Mouse (Mus musculus) midbrain, postnatal 0 days (tissue): ENCODE data around the gene Med21. TPM values are rescaled to one million over a fixed set of nuclear protein-coding genes. Genes with fewer than 3 reads are reported as not detected.
A peak's percentile ranks its signal among the peaks of the same experiment; 100 is the strongest.

ENCODE experiments used
- ATAC-seq: fragments of 200-750 bp; cut with Nextera tagmentation; 2 replicates; pipeline ENCODE4 v1.8.0; 2017; ENCODE audit warnings: moderate number of reproducible peaks, mild to moderate bottlenecking, moderate TSS enrichment, moderate library complexity; ENCODE audit not compliant: low FRiP score
- DNase-seq: peaks from one replicate; pipeline ENCODE4 v3.0.0-alpha.2; 2015; ENCODE audit warnings: low spot score
- H3K27ac ChIP-seq: fragments of 300-500 bp; sonication (generic); 2 replicates; pipeline ENCODE4 v1.5.1; 2014; ENCODE audit warnings: low read depth, mild to moderate bottlenecking, low read length, mixed read lengths
- H3K27me3 ChIP-seq: fragments of 300-500 bp; sonication (generic); 2 replicates; pipeline ENCODE4 v1.6.1; 2014; ENCODE audit warnings: low read length, control low read depth, mixed read lengths; ENCODE audit not compliant: insufficient read depth
- H3K36me3 ChIP-seq: fragments of 300-500 bp; sonication (generic); 2 replicates; pipeline ENCODE4 v1.6.1; 2014; ENCODE audit warnings: low read length, control low read depth, mixed read lengths; ENCODE audit not compliant: insufficient read depth
- H3K4me1 ChIP-seq: fragments of 300-500 bp; sonication (generic); 2 replicates; pipeline ENCODE4 v1.6.1; 2014; ENCODE audit warnings: mild to moderate bottlenecking, control low read depth, antibody characterized with exemption, low read length, mixed read lengths; ENCODE audit not compliant: insufficient read depth
- H3K4me2 ChIP-seq: fragments of 300-500 bp; sonication (generic); 2 replicates; pipeline ENCODE4 v1.6.1; 2014; ENCODE audit warnings: low read depth, mild to moderate bottlenecking, low read length, mixed read lengths; ENCODE audit not compliant: poor library complexity, severe bottlenecking
- H3K4me3 ChIP-seq: fragments of 300-500 bp; sonication (generic); 2 replicates; pipeline ENCODE4 v1.5.1; 2014; ENCODE audit warnings: low read depth, mild to moderate bottlenecking, low read length, moderate library complexity
- H3K9ac ChIP-seq: fragments of 300-500 bp; sonication (generic); replicated peaks from 2 replicates; pipeline ENCODE4 v1.6.1; 2014; ENCODE audit warnings: mild to moderate bottlenecking, low read length, moderate library complexity, mixed read lengths; ENCODE audit not compliant: poor library complexity, severe bottlenecking
- H3K9me3 ChIP-seq: fragments of 300-500 bp; sonication (generic); 2 replicates; pipeline ENCODE4 v1.6.1; 2016; ENCODE audit warnings: low read length, control low read depth
- CTCF ChIP-seq: IDR thresholded peaks from 2 replicates; pipeline ENCODE4 v1.5.1; 2016; ENCODE audit warnings: antibody characterized with exemption, mild to moderate bottlenecking
- WGBS: fragments of 180-500 bp; shearing (Covaris S2); extraction: QIAGEN DNeasy Blood & Tissue Kit; methylation state at CpG from one replicate; pipeline ENCODE4 v1.1.7; 2014; 5-methylcytosine and 5-hydroxymethylcytosine counted together
- polyA plus RNA-seq: library from polyadenylated mRNA; unstranded; fragments of >200 nt; fragmentation: Nextera tagmentation; extraction: Ambion mirVana; gene quantifications from 2 replicates; pipeline ENCODE4 v1.2.1, GENCODE M21; 2015
- total RNA-seq: library from RNA; depleted of rRNA; stranded (reverse); fragments of >200 nt; gene quantifications from 2 replicates; pipeline ENCODE4 v1.2.3, GENCODE M21; 2014; rRNA removed

Med21 gene
- total RNA-seq (34.6 and 50.9 TPM in 2 replicates), polyA plus RNA-seq (101 and 106 TPM in 2 replicates)

- Histone ChIP-seq H3K4me2 (peak within 1 kb of the TSS; percentile 84), H3K27ac (peak within 1 kb of the TSS; percentile 79), H3K27me3 (no peaks in the 10 kb centered on the region), H3K9me3 (no peaks in the 10 kb centered on the region), H3K4me3 (peak within 1 kb of the TSS; percentile 83), H3K9ac (peak within 1 kb of the TSS; percentile 81), H3K4me1 (no peaks in the 10 kb centered on the region; the same call in 1 of the 2 replicates), H3K36me3 (no peaks in the 10 kb centered on the region)
- ATAC-seq = peak; percentile 98
- peak; percentile 62 for TF ChIP-seq CTCF
- WGBS = under 1% methylated on average over 60 of the region's 60 CpGs
- DNase-seq = peak; percentile 99
These were observed at the start of gene Med21, which contains the start of gene Tm7sf3 for GRCm38 (mm10) chr6:146642276-146643183. Med21 (plus strand) TSS chr6:146642547. Tm7sf3 (minus strand) TSS chr6:146642824.

GRCm38 (mm10) chr6:146602601-146603000 is 39.7 kb upstream of the Med21 start:
- no peak for ATAC-seq
- Histone ChIP-seq H3K27ac (no peak overlapping the region), H3K27me3 (no peaks in the 10 kb centered on the region), H3K9me3 (no peaks in the 10 kb centered on the region), H3K4me2 (no peak overlapping the region), H3K9ac (no peak overlapping the region), H3K4me3 (no peak overlapping the region), H3K4me1 (no peaks in the 10 kb centered on the region), H3K36me3 (peaks cover 48% of the 10 kb centered on the region)
- no peak for TF ChIP-seq CTCF
- WGBS = 87% methylated on average over 4 of the region's 4 CpGs
- no peak for DNase-seq

GRCm38 (mm10) chr6:146603651-146604050 is 38.7 kb upstream of the Med21 start:
- ATAC-seq (no peak), DNase-seq (peak; percentile 7)
- TF ChIP-seq CTCF = no peak
- 81% methylated on average over 10 of the region's 10 CpGs for WGBS
- no peak overlapping the region for H3K9ac ChIP-seq
- H3K4me1 ChIP-seq = no peaks in the 10 kb centered on the region
- no peaks in the 10 kb centered on the region for H3K9me3 ChIP-seq
- H3K27ac ChIP-seq = no peak overlapping the region
- no peak overlapping the region for H3K4me2 ChIP-seq
- H3K4me3 ChIP-seq = no peak overlapping the region
- no peaks in the 10 kb centered on the region for H3K27me3 ChIP-seq
- H3K36me3 ChIP-seq = peaks cover 57% of the 10 kb centered on the region

- WGBS = 90% methylated on average over 6 of the region's 6 CpGs
These were observed 31.0 kb upstream of the Med21 start for GRCm38 (mm10) chr6:146611385-146611784.

GRCm38 (mm10) chr6:146611897-146612296 is 30.4 kb upstream of the Med21 start:
- no peak for TF ChIP-seq CTCF
- H3K27ac ChIP-seq = no peak overlapping the region
- ATAC-seq (no peak), DNase-seq (no peak)
- no peaks in the 10 kb centered on the region for H3K4me1 ChIP-seq
- no peak overlapping the region for H3K9ac ChIP-seq
- H3K4me3 ChIP-seq = no peak overlapping the region
- H3K4me2 ChIP-seq = no peak overlapping the region
- no peaks in the 10 kb centered on the region for H3K27me3 ChIP-seq
- peaks cover 65% of the 10 kb centered on the region for H3K36me3 ChIP-seq
- no peaks in the 10 kb centered on the region for H3K9me3 ChIP-seq
- 95% methylated on average over 7 of the region's 7 CpGs for WGBS

More at GRCm38 (mm10) chr6:146611385-146611784, 31.0 kb upstream of the Med21 start:
- Histone ChIP-seq H3K36me3 (peaks cover 65% of the 10 kb centered on the region), H3K9me3 (no peaks in the 10 kb centered on the region), H3K4me3 (no peak overlapping the region), H3K27me3 (no peaks in the 10 kb centered on the region), H3K9ac (no peak overlapping the region), H3K4me1 (no peaks in the 10 kb centered on the region), H3K4me2 (no peak overlapping the region), H3K27ac (no peak overlapping the region)
- no peak for ATAC-seq
- no peak for TF ChIP-seq CTCF
- no peak for DNase-seq

- no peak overlapping the region for H3K27ac ChIP-seq
- no peak for DNase-seq
- TF ChIP-seq CTCF = no peak
- H3K9ac ChIP-seq = no peak overlapping the region
- WGBS = 96% methylated on average over 5 of the region's 5 CpGs
- H3K4me1 ChIP-seq = no peaks in the 10 kb centered on the region
- no peaks in the 10 kb centered on the region for H3K9me3 ChIP-seq
- no peak for ATAC-seq
- no peak overlapping the region for H3K4me3 ChIP-seq
- H3K36me3 ChIP-seq = peaks cover 65% of the 10 kb centered on the region
- no peaks in the 10 kb centered on the region for H3K27me3 ChIP-seq
- no peak overlapping the region for H3K4me2 ChIP-seq
These were observed 29.6 kb upstream of the Med21 start for GRCm38 (mm10) chr6:146612736-146613135.
